Mouse (Mus musculus): ENCODE results near the gene Smg5. TPM values are rescaled to one million over a fixed set of nuclear protein-coding genes. Genes with fewer than 3 reads are reported as not detected.

Smg5 gene
- total RNA-seq, 2 experiments from 2014 or later: 76.7 to 79.8 TPM

GRCm38 (mm10) chr3:88384364-88384763 lies 48.3 kb downstream of the Smg5 start, which contains the start of gene Bglap:
Bglap (minus strand) TSS chr3:88384464.
- DNase-seq: no peak
- intact Hi-C loops (cut with DNase I): no loop called here

- DNase-seq: no peak
- intact Hi-C loops (cut with DNase I): no loop called here
These were observed 57.8 kb downstream of the Smg5 start for GRCm38 (mm10) chr3:88393776-88394375.

GRCm38 (mm10) chr3:88395288-88395687 lies 59.2 kb downstream of the Smg5 start:
- intact Hi-C loops (cut with DNase I): no loop called here
- no peak for DNase-seq

- no peak for DNase-seq
- intact Hi-C loops (cut with DNase I): no loop called here
These were observed 59.7 kb downstream of the Smg5 start for GRCm38 (mm10) chr3:88395742-88396141.

- intact Hi-C loops (cut with DNase I): no loop called here
These were observed 62.6 kb downstream of the Smg5 start for GRCm38 (mm10) chr3:88398666-88399065.

GRCm38 (mm10) chr3:88403522-88404230 lies 67.6 kb downstream of the Smg5 start:
- no peak for DNase-seq
- intact Hi-C loops (cut with DNase I): no loop called here

More at GRCm38 (mm10) chr3:88398666-88399065, 62.6 kb downstream of the Smg5 start:
- peak; percentile 52 for DNase-seq

GRCm38 (mm10) chr3:88407090-88407489 lies 71.0 kb downstream of the Smg5 start:
- peak; percentile 65 for DNase-seq
- intact Hi-C loops (cut with DNase I): loop anchor here (5.0 kb wide), 1 partner anchor 60 kb away; no protein-coding TSS in a partner anchor

- intact Hi-C loops (cut with DNase I): loop anchor here (5.0 kb wide), 1 partner anchor 60 kb away; no protein-coding TSS in a partner anchor
- no peak for DNase-seq
These were observed 71.5 kb downstream of the Smg5 start for GRCm38 (mm10) chr3:88407529-88407928.

GRCm38 (mm10) chr3:88408953-88409352 lies 72.9 kb downstream of the Smg5 start:
- no peak for DNase-seq
- intact Hi-C loops (cut with DNase I): loop anchor here (5.0 kb wide), 1 partner anchor 58 kb away; no protein-coding TSS in a partner anchor

GRCm38 (mm10) chr3:88409741-88410644 lies 73.9 kb downstream of the Smg5 start, which contains the start of gene Pmf1:
Pmf1 (minus strand) TSS chr3:88410331.
- intact Hi-C loops (cut with DNase I): loop anchor here (5.0 to 10.0 kb wide), 2 partner anchors 57 to 115 kb away; no protein-coding TSS in a partner anchor
- peak; percentile 93 for DNase-seq

- no peak for DNase-seq
- intact Hi-C loops (cut with DNase I): loop anchor here (10.0 kb wide), 1 partner anchor 114 kb away; no protein-coding TSS in a partner anchor
These were observed 74.6 kb downstream of the Smg5 start for GRCm38 (mm10) chr3:88410645-88411031.

- no peak for DNase-seq
- intact Hi-C loops (cut with DNase I): loop anchor here (10.0 kb wide), 1 partner anchor 113 kb away; no protein-coding TSS in a partner anchor
These were observed 75.6 kb downstream of the Smg5 start for GRCm38 (mm10) chr3:88411681-88412080.

Other genes with a start within 250 kb of the Smg5 start
- 100 to 1,000 TPM; 113 to 121 TPM for gene Mef2d, start 193.9 kb upstream of the Smg5 start, total RNA-seq (2021)
- gene Rhbg, start 81.6 kb upstream of the Smg5 start, total RNA-seq (2021): 1 to 10 TPM in 1 of 2 experiments, under 1 TPM in 1; 0.46 to 1.4 TPM
- gene Gm38392, start 49.0 kb upstream of the Smg5 start, total RNA-seq (2021): under 1 TPM; 0.80 to 0.89 TPM
- 1 to 10 TPM; 4.4 TPM for gene Tsacc, start 39.3 kb upstream of the Smg5 start, total RNA-seq (2021)
- gene Cct3, start 39.1 kb upstream of the Smg5 start, total RNA-seq (2021): 100 to 1,000 TPM; 309 to 317 TPM
- gene Glmp, start 11.2 kb upstream of the Smg5 start, total RNA-seq (2021): 10 to 100 TPM; 49.7 to 60.1 TPM
- 1 to 10 TPM; 1.5 to 2.0 TPM for gene Tmem79, start 112 bp upstream of the Smg5 start, total RNA-seq (2021)
- 1 to 10 TPM; 1.9 to 2.1 TPM for gene Paqr6, start 28.3 kb downstream of the Smg5 start, total RNA-seq (2021)
- gene Bglap3, start 36.5 kb downstream of the Smg5 start, total RNA-seq (2021): under 1 TPM in 1 of 2 experiments, not detected in 1; 0.36 TPM
- not detected for gene Bglap2, start 42.4 kb downstream of the Smg5 start, total RNA-seq (2021)
- not detected for gene Bglap, start 48.2 kb downstream of the Smg5 start, total RNA-seq (2021)
- gene Pmf1, start 74.1 kb downstream of the Smg5 start, total RNA-seq (2021): 10 to 100 TPM; 15.7 to 16.0 TPM
- gene Slc25a44, start 88.9 kb downstream of the Smg5 start, total RNA-seq (2021): 10 to 100 TPM; 43.7 to 47.7 TPM
- 10 to 100 TPM; 58.1 to 58.4 TPM for gene Sema4a, start 124.9 kb downstream of the Smg5 start, total RNA-seq (2021)
- 10 to 100 TPM; 35.3 to 37.7 TPM for gene Lmna, start 173.7 kb downstream of the Smg5 start, total RNA-seq (2021)
- 10 to 100 TPM; 80.5 to 87.8 TPM for gene Mex3a, start 196.1 kb downstream of the Smg5 start, total RNA-seq (2021)
- under 1 TPM in 1 of 2 experiments, not detected in 1; 0.83 TPM for gene Rab25, start 212.0 kb downstream of the Smg5 start, total RNA-seq (2021)
- 100 to 1,000 TPM; 106 to 120 TPM for gene Lamtor2, start 216.8 kb downstream of the Smg5 start, total RNA-seq (2021)
- 100 to 1,000 TPM in 1 of 2 experiments, 10 to 100 TPM in 1; 97.5 to 105 TPM for gene Ubqln4, start 217.5 kb downstream of the Smg5 start, total RNA-seq (2021)
- 100 to 1,000 TPM; 114 to 121 TPM for gene Ssr2, start 239.6 kb downstream of the Smg5 start, total RNA-seq (2021)

All from left cerebral cortex, postnatal 4 days (tissue).